Mouse (Mus musculus) layer of hippocampus, adult 9-10 months (tissue): Measurements from ENCODE around the gene Rab3c.
A peak's percentile ranks its signal among the peaks of the same experiment; 100 is the strongest.

Source experiments
- DNase-seq: peaks from one replicate; pipeline ENCODE4 v3.0.0; 2022; ENCODE audit warnings: low spot score

The Rab3c gene

DNA sequence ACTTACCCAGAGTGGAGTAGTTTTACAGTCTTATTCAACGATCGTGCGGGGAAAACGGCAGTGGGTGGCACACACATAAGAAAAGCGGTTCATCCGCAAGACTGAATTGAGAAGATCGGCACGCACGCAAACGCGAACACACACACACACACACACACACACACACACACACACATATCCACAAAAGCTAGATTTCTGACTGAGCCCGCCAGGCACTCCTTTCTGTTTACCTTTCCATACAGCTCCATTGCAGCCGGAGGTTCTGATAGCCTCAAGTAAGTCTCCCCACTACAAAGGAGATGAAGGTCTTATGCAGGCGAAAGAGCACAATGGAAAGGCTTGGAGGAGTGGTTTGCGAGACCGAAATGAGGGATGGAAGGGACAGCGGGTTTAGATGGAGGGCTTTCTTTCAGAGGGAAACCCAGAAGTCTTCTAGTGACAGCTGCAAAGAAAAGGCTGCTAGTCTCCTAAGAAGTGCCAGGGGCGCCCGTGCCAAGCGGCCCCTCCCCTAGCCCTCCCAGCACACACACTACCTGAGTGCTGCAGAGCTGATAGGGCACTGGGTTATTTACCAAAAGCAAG lies at the start of gene Rab3c:
Rab3c (minus strand) TSS at position 434 of the 582 bp plus-strand sequence.
- no peak for DNase-seq

- DNase-seq: no peak
Measured at GRCm38 (mm10) chr13:110318746-110319145, 38.0 kb upstream of the Rab3c start.

GRCm38 (mm10) chr13:110307188-110307587 lies 26.4 kb upstream of the Rab3c start:
- DNase-seq: no peak

DNA sequence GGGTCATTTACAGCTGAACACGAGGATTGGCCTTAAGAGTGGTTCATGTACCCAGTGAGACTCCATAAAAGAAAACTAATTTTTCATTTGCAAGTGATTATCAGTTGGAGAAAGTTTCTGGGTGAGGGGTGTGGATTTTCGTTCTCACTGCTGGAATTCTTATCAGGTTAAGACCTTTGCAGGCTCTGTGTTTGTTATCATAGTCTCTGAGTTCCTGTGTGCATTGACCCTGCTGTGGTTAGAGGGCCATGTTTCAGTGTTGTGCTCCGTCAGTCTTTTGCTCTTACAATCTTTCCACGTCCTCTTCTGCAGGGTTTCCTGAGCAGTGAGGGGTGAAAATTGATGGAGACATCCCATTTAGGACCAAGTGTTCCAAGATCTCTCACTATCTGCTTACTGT lies 16.3 kb upstream of the Rab3c start:
- DNase-seq: no peak

DNA sequence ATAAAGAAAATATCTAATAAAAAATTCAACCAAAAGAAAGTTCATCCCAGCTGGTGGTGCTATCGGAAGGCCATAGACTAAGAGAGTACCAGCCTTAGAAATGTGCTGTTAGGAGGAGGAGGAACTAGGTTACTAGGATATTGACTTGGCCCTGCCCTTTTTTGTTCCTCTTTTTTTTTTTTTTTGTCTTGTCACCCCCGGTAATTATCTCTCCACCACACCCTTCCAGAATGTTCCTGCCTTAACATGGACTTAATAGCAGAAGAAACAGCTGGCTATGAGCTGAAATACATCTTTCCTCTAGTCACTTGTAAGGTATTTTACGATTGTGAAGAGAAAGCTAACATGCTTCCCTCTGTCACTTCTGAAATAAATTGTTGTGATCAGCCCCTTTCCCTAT lies 7.7 kb upstream of the Rab3c start:
- no peak for DNase-seq

- DNase-seq: no peak
Measured at GRCm38 (mm10) chr13:110283781-110284180, 3.0 kb upstream of the Rab3c start.

DNA sequence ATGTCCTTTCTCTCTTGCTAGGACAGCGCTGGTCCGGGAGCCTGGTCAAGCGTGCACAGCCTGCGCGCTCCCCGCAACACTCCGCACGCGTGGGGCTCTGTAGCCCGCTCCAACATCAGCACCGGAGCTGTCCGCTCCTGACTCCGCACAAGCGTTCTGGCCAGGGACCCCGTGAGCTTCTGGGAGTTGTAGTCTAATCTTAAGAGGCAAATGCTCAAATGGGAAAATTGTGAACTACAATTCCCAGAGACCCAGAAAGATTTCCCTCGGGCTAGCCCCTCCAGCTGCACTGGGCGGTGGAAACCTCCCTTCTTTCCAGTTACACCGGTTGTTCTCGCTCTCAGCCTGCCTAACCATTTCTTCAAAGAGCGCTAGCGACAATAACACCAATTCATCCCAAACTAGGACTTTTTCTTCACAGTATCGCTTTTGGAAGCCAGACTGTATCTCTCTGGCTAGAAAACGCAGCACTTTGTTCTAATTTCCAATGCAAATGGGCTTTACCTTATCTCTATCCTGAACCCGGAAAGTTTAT lies 701 bp downstream of the Rab3c start:
- DNase-seq: peak; percentile 61

DNA sequence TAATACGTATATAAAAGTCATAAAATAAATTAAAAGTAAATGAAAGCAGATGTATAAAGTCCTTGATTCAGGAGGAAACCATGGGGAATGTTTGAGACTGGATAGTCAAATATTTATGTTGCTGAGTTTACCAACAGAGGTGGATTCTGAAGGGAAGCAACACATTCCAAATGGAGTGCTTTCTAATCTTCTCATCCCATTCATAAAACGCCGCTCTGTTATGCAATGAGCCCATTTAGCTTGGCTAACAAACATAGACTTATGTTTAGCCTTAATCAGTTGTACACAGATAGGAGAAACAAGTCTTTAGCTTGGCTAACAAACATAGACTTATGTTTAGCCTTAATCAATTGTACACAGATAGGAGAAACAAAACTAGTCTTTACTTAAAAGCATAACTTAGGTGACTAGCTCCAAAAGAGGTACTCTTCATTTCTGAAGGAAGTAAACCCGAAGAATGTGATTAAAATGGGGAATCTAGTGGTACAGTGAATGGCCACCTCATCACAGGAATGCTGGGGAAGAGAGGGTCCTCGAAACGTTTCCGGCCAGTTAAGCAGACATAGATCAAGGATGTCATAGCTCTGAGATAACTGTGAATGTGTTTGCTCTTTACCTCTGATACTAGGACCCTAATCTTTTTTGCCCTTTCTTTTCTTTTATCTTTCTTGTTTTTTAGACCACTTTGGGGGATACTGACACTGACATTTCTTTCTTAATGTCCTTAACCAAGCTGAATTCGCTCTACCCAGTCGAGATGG lies 1.6 kb downstream of the Rab3c start:
- no peak for DNase-seq

- no peak for DNase-seq
Measured at GRCm38 (mm10) chr13:110277709-110278108, 3.1 kb downstream of the Rab3c start.

DNA sequence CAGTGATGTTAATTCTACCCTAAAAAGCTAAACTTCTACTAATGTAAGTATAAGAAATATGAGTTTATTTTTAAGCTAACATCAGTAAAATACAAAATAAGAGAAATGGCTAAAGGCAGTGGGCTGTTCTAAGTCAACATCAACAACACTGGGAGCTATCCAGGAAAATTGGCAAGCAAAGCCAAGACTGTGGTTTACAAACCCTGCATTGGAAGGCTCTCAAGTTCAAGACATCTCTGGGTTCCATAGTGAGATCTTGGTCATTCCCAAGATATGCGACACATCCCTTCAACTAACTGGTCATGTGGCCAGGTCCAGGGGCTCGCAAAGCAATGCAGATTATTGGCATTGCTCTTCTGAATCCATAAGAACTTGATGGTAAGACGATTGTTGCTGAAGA lies 5.3 kb downstream of the Rab3c start:
- no peak for DNase-seq

- no peak for DNase-seq
Measured at GRCm38 (mm10) chr13:110260649-110261048, 20.1 kb downstream of the Rab3c start.

DNA sequence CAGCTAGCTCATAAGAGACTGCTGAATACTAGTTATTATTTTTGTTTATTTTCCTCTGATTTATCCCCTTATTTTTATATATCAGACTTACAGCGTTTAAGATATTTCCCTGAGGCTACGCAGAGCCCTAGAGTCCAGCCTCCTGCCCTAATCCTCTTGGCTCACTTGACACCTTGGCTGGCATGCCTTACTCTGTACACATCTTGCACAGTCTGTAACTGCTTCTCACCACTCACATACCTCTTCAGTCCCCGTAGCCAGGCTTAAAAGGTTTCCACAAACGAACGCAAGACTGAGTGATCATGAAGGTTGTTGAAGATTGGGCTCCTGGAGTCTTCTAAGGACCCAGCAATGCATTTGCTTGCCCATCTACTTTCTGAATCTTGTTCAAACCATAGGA lies 29.3 kb downstream of the Rab3c start:
- no peak for DNase-seq

DNA sequence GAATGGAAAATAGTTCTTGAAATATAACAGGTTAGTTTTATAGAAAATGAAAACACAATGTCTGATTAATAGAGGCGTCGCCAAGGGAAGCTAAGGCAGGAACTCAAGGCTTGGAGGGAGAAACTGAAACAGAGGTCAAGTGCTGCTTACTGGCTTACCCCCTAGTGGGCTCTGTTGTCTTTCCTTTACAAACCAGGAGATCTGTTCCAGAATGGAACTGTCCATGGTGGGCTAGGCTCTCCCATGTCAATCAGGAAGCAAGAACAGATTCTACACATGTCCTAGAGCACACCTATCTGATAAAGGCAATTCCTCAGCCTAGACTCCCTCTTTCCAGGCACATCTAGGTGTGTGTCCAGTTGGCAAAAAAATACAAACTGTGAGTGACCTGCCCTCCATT lies 32.3 kb downstream of the Rab3c start:
- no peak for DNase-seq

DNA sequence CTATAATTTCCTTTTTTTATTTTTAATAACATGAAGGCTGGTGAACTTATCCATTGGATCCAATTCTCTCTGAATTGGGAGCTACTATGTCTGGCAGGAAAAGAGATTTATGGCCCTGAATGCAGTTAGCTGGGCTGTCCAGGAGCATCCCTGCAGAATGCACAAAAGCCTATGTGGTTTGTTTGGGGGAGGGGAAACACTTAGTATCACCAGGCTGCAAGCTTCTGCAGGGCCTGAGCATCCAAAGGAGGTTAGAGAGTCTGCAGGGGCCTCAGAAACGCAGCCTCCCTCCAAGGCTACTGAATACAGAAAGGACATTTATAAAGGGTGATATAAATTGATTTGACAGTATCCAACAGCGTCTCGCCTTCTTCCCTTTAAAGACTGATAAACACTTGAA lies 41.8 kb downstream of the Rab3c start:
- DNase-seq: no peak

DNA sequence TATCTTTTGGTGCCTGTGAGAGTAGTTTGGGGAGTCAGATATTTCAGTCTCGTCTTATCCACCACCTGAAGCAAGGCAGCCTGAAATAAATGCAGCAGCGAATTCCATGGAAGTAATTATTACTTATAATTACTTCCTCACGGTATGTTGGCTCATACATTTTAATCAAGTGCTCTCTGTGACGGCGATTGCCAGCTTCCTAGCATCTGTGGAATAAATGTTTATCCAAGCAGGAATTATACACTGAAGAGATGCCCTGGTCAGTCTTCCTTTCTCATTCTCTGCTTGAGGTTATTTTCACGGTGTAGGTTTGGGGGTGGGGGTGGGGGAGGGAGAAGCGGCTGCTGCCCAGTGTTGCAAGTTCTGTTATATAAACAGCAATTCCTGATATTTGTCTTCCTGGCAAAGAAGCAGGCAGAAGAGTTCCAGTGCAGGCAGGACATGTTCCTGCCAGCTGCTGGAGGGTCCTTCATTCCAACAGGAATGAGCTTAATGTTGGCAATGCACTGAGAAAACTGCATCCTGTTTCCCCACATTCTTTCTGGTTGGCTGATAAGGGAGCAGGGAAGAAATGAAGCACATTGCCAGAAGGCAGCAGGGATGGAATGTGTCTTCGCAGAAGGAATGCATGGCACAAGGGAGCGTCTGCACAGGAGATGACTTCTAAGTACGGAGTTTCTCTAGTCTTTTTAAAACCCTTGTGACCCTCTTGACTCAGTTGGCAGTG lies 43.4 kb downstream of the Rab3c start:
- DNase-seq: no peak

DNA sequence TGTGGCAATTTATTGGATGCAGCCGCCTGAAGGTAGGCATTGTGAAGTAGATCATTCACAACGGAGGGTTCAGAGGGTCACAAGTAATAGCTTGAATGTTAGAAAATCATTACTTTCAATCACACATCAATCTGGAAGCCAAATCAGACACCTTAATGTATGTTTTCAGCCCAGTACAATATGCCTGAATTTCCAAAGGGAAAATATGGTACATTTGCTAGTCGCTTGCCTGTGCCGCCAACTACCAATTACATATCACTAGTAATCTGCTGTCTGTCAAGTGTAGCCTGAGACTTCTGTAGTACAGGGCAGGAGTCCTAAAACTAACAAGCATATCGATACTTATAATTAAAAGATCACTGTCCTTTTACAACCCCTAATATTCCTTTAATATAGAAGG lies 47.4 kb downstream of the Rab3c start:
- DNase-seq: no peak

GRCm38 (mm10) chr13:110231086-110231688 lies 49.6 kb downstream of the Rab3c start:
- DNase-seq: no peak

GRCm38 (mm10) chr13:110230046-110230445 lies 50.8 kb downstream of the Rab3c start:
- DNase-seq: no peak

- no peak for DNase-seq
Measured at GRCm38 (mm10) chr13:110219195-110219594, 61.6 kb downstream of the Rab3c start.

DNA sequence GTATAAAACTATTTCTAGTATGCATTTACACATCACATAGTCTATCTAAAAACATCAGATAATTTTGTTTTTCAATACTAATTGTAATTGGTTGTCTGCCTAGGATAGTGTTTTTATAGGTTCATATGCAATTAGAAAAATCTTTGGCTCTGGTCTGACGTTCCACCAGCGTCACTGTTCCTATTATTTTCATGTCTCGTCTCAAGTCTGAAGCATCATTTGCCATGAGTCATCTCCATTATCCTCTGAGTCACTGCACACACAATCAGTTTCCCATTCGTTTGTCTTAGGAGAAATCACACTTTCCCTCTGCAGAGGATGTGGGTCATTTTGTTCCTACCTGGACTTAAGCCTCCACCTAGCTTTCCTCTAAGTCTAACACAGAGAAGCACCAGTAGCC lies 62.3 kb downstream of the Rab3c start:
- DNase-seq: no peak

DNA sequence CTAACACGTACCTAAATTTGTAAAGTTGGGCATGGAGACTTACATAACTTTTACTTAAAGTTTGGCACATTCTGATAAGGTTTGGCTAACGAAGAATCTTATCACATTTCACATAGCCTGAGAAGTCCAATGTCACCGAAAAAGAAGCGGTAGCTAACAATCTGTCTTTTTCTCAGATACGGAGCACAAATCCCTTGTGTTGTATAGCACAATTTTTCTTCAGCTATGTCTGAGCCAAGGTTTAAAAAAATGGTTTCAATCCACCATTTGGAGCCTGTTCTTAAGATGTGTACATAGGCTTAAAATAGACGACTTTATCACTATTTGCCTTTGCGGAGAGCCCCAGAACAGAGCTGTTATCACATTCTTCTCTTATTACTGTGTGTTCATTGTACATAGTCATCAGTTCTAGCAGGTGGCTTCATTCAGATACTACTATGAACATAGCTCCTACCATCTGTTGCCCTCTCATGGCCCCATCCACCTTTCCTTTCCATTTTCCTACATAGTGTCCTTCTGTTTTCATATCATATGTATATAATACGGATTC lies 69.2 kb downstream of the Rab3c start:
- DNase-seq: no peak

GRCm38 (mm10) chr13:110198906-110199305 lies 81.9 kb downstream of the Rab3c start:
- no peak for DNase-seq
